Mouse (Mus musculus) lung, postnatal 0 days (tissue): ENCODE measurements at regions not wholly inside any gene's neighbourhood (a gene's known extent, or its start where the extent isn't known, plus 50 kb on each side); places are given as distances from the start of the nearest gene placed in this dataset.

Source experiments
- CTCF ChIP-seq: IDR thresholded peaks from 2 replicates; pipeline ENCODE4 v1.5.1; 2016; ENCODE audit warnings: antibody characterized with exemption, mild to moderate bottlenecking
- EP300 ChIP-seq: IDR thresholded peaks from 2 replicates; pipeline ENCODE4 v1.6.1; 2016; ENCODE audit warnings: antibody characterized with exemption, mild to moderate bottlenecking, control low read depth

- TF ChIP-seq CTCF (no peak), EP300 (no peak)
Observed at GRCm38 (mm10) chr15:96119240-96119639, 168.1 kb upstream of the Arid2 start.
